Mouse (Mus musculus): ENCODE measurements around the gene Hmga1b.
A peak's percentile ranks its signal among the peaks of the same experiment; 100 is the strongest.
"Not testable (repeated sequence)": the region's sequence is repeated elsewhere in the genome, so short reads cannot be mapped to it uniquely, and the experiment has no call there.

Gene Hmga1b

GRCm38 (mm10) chr11:120731858-120732680 is 30.5 kb upstream of the Hmga1b start, which contains the start of gene Cbr2:
Gene Cbr2, minus strand, starts transcription at chr11:120732114.
- no peak for DNase-seq (ENCODE audit: low spot score)

- DNase-seq (ENCODE audit: low spot score): peak; percentile 57
Observed at GRCm38 (mm10) chr11:120733521-120733920, 29.1 kb upstream of the Hmga1b start.

- DNase-seq (ENCODE audit: low spot score): no peak
Observed at GRCm38 (mm10) chr11:120736424-120736823, 26.2 kb upstream of the Hmga1b start.

- DNase-seq (ENCODE audit: low spot score): no peak
Observed at GRCm38 (mm10) chr11:120740981-120741380, 21.6 kb upstream of the Hmga1b start.

GRCm38 (mm10) chr11:120744121-120744701 is 18.4 kb upstream of the Hmga1b start:
- DNase-seq (ENCODE audit: low spot score): no peak

- DNase-seq (ENCODE audit: low spot score): no peak
Observed at GRCm38 (mm10) chr11:120747974-120748373, 14.6 kb upstream of the Hmga1b start.

- no peak for DNase-seq (ENCODE audit: low spot score)
Observed at GRCm38 (mm10) chr11:120749430-120749829, 13.2 kb upstream of the Hmga1b start.

GRCm38 (mm10) chr11:120751606-120752005 is 11.0 kb upstream of the Hmga1b start:
- DNase-seq (ENCODE audit: low spot score): no peak

GRCm38 (mm10) chr11:120760236-120760635 is 2.4 kb upstream of the Hmga1b start:
- no peak for DNase-seq (ENCODE audit: low spot score)

- DNase-seq (ENCODE audit: low spot score): no peak
Observed at GRCm38 (mm10) chr11:120761811-120762671, 553 bp upstream of the Hmga1b start.

GRCm38 (mm10) chr11:120763121-120763999 is 766 bp downstream of the Hmga1b start:
- not testable (repeated sequence) for DNase-seq (ENCODE audit: low spot score)

GRCm38 (mm10) chr11:120767023-120767422 is 4.4 kb downstream of the Hmga1b start:
- DNase-seq (ENCODE audit: low spot score): not testable (repeated sequence)

- DNase-seq (ENCODE audit: low spot score): no peak
Observed at GRCm38 (mm10) chr11:120768206-120768605, 5.6 kb downstream of the Hmga1b start.

- DNase-seq (ENCODE audit: low spot score): no peak
Observed at GRCm38 (mm10) chr11:120772749-120773148, 10.2 kb downstream of the Hmga1b start.

- no peak for DNase-seq (ENCODE audit: low spot score)
Observed at GRCm38 (mm10) chr11:120773463-120774190, 11.0 kb downstream of the Hmga1b start.

- peak; percentile 80 for DNase-seq (ENCODE audit: low spot score)
Observed at GRCm38 (mm10) chr11:120775774-120776469, 13.3 kb downstream of the Hmga1b start.

- DNase-seq (ENCODE audit: low spot score): no peak
Observed at GRCm38 (mm10) chr11:120777123-120777522, 14.5 kb downstream of the Hmga1b start.

- DNase-seq (ENCODE audit: low spot score): no peak
Observed at GRCm38 (mm10) chr11:120779876-120780275, 17.3 kb downstream of the Hmga1b start.

- not testable (repeated sequence) for DNase-seq (ENCODE audit: low spot score)
Observed at GRCm38 (mm10) chr11:120781361-120781760, 18.8 kb downstream of the Hmga1b start.

- no peak for DNase-seq (ENCODE audit: low spot score)
Observed at GRCm38 (mm10) chr11:120783426-120784063, 21.0 kb downstream of the Hmga1b start.

Measured in ovary, adult 18-20 months (tissue).